Mouse (Mus musculus): ENCODE data around the gene Tfg. TPM values are rescaled to one million over a fixed set of nuclear protein-coding genes. Genes with fewer than 3 reads are reported as not detected.

The Tfg gene
- total RNA-seq, 2 experiments from 2014 or later: 46.7 to 48.7 TPM

GRCm38 (mm10) chr16:56646382-56647172 is 70.7 kb downstream of the Tfg start:
- intact Hi-C loops (cut with DNase I): no loop called here
- DNase-seq: peak in 1 of 2 experiments; percentile 4

DNA sequence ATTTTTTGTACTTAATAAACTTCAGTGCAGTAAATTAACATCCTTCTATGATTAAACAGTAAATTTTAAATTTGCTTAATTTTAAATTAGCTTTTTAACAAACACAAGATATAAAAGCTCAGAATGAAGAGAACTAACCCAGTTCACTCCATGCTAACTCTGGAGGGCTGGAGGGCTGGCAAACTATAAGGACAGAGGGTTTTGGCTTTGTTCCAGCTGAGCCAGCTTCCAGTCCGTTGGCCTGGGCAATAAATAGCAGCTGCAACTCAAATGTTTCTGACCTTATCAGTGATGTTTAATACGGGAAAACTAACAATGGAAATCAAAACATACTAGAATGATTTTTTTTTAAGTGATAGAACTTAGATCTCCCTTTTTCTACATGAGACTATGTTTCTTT is 72.0 kb downstream of the Tfg start:
- intact Hi-C loops (cut with DNase I): no loop called here
- DNase-seq: peak; percentile 14

Other genes with a start within 250 kb of the Tfg start
- 1 to 10 TPM; 7.5 to 7.7 TPM for gene Abi3bp, start 239.6 kb downstream of the Tfg start, total RNA-seq (2021)
- gene Adgrg7, start 78.4 kb upstream of the Tfg start, total RNA-seq (2021): under 1 TPM in 1 of 2 experiments, not detected in 1; 0.08 TPM
- gene Tmem45a, start 168.7 kb upstream of the Tfg start, total RNA-seq (2021): 1 to 10 TPM; 2.3 to 3.5 TPM
- not detected for gene Lnp1, start 210.6 kb upstream of the Tfg start, total RNA-seq (2021)